In genomic region chr9:108095518-108095917, GRCm38 (mm10) we compare ENCODE assay signal across 9 mouse cellular contexts. TPM values are rescaled to one million over a fixed set of nuclear protein-coding genes. Genes with fewer than 3 reads are reported as not detected.
DNase-seq lines count a peak whose midpoint lies in the region; ATAC-seq lines count a peak whose summit lies in the region.
"Had no signal": no experiment of that assay in that cellular context is flagged by ENCODE, and none has a peak within 500 bp of the region (broad histone marks: within the 10 kb centered on the region; RNA-seq: fewer than 3 reads in every experiment).

No protein-coding gene starts in this region.

- H3K27me3 ChIP-seq in heart, embryonic 14.5 days (ENCODE audit: control insufficient read depth, insufficient read depth, low read length), result no peaks in the 10 kb centered on the region
- H3K27me3 ChIP-seq: Patski had no signal

- no peak for DNase-seq in cerebellum, adult 11 months
- peak; percentile 73 for DNase-seq in Muller cell, postnatal 12 days (ENCODE audit: inconsistent ontology term)
- DNase-seq in embryo, embryonic 10.5 days (ENCODE audit: low spot score), result peak; percentile 86
- DNase-seq in kidney, postnatal 14 days, result peak; percentile 83
- peak; percentile 55 to 65 for DNase-seq in spleen, postnatal 36 days (ENCODE audit: low spot score in 2 of 2)

- no peaks in the 10 kb centered on the region for H3K9me3 ChIP-seq in heart, embryonic 14.5 days (ENCODE audit: control insufficient read depth, low read length)

- H3K4me1 ChIP-seq in heart, embryonic 14.5 days (ENCODE audit: control insufficient read depth in 2 of 2, insufficient read depth in 2 of 2, low read length in 2 of 2), result peaks cover 8 to 30% of the 10 kb centered on the region in 2 experiments

- 9% methylated on average over 3 of the region's 3 CpGs for WGBS in heart, embryonic 14.5 days

- ATAC-seq in cerebellum, adult (ENCODE audit: insufficient number of reproducible peaks, low FRiP score, low TSS enrichment), result peak; percentile 32; the same call in 1 of the 2 replicates
- ATAC-seq in heart, embryonic 14.5 days (ENCODE audit: insufficient number of reproducible peaks, insufficient read depth, low FRiP score, low read depth), result no peak
- peak; percentile 42 for ATAC-seq in megakaryocyte progenitor cell, adult 5-6 weeks (replicated peaks; ENCODE audit: poor library complexity)
- ATAC-seq: Patski had no signal

- peaks cover 24% of the 10 kb centered on the region for H3K36me3 ChIP-seq in heart, embryonic 14.5 days (ENCODE audit: control insufficient read depth, insufficient read depth, low read length)

- H3K4me3 ChIP-seq in heart, embryonic 14.5 days (ENCODE audit: control insufficient read depth in 1 of 2, insufficient read depth in 1 of 2, low read depth in 1 of 2, low read length in 2 of 2), result peak overlapping the region; percentile 59 to 78; a peak in 3 of 4 replicates

- peak overlapping the region in 1 of 2 experiments; percentile 66; a peak in 3 of 4 replicates for H3K27ac ChIP-seq in heart, embryonic 14.5 days (replicated peaks in 1 of 2; ENCODE audit: control insufficient read depth in 1 of 2, insufficient read depth in 1 of 2, low read depth in 2 of 2, low read length in 2 of 2)

- H3K9ac ChIP-seq in heart, embryonic 14.5 days (ENCODE audit: low read length), result peak overlapping the region; percentile 79

- peak overlapping the region; percentile 99 for H3K4me2 ChIP-seq in heart, embryonic 14.5 days (ENCODE audit: low read length)

RNA-seq across cellular contexts. Expression of gene Apeh, which starts 1.1 kb away (rescaled TPM):
- 48.7 and 50.8 TPM in 2 replicates for polyA plus RNA-seq in heart, embryonic 14.5 days (2014; fragmentation: Nextera tagmentation; extraction: Ambion mirVana)
- total RNA-seq in megakaryocyte progenitor cell, adult 5-6 weeks (2015), result 45.9 and 64.3 TPM in 2 replicates
- total RNA-seq in megakaryocyte progenitor cell, adult 5-6 weeks (2017), result 71.0 and 110 TPM in 2 replicates

RNA-seq across cellular contexts. Expression of gene Rnf123, which starts 12.4 kb away (rescaled TPM):
- polyA plus RNA-seq in heart, embryonic 14.5 days (2014; fragmentation: Nextera tagmentation; extraction: Ambion mirVana), result 37.2 and 37.9 TPM in 2 replicates
- 34.5 and 35.8 TPM in 2 replicates for total RNA-seq in megakaryocyte progenitor cell, adult 5-6 weeks (2015)
- total RNA-seq in megakaryocyte progenitor cell, adult 5-6 weeks (2017), result 18.8 and 34.8 TPM in 2 replicates

RNA-seq across cellular contexts. Expression of gene Mst1, which starts 15.3 kb away (rescaled TPM):
- not detected in 2 replicates for polyA plus RNA-seq in heart, embryonic 14.5 days (2014; fragmentation: Nextera tagmentation; extraction: Ambion mirVana)
- total RNA-seq in megakaryocyte progenitor cell, adult 5-6 weeks (2015), result 0.46 and 3.1 TPM in 2 replicates
- total RNA-seq in megakaryocyte progenitor cell, adult 5-6 weeks (2017), result 0.37 and 0.74 TPM in 2 replicates

RNA-seq across cellular contexts. Expression of gene Amigo3, which starts 42.6 kb away (rescaled TPM):
- polyA plus RNA-seq in heart, embryonic 14.5 days (2014; fragmentation: Nextera tagmentation; extraction: Ambion mirVana), result 2.0 and 2.1 TPM in 2 replicates
- total RNA-seq in megakaryocyte progenitor cell, adult 5-6 weeks (2015), result 1.3 TPM in 2 replicates
- total RNA-seq in megakaryocyte progenitor cell, adult 5-6 weeks (2017), result 2.0 and 2.6 TPM in 2 replicates

RNA-seq across cellular contexts. Expression of gene Gmppb, which starts 46.5 kb away (rescaled TPM):
- polyA plus RNA-seq in heart, embryonic 14.5 days (2014; fragmentation: Nextera tagmentation; extraction: Ambion mirVana), result 17.4 and 18.8 TPM in 2 replicates
- total RNA-seq in megakaryocyte progenitor cell, adult 5-6 weeks (2015), result 7.4 and 11.7 TPM in 2 replicates
- total RNA-seq in megakaryocyte progenitor cell, adult 5-6 weeks (2017), result 42.7 and 43.7 TPM in 2 replicates
